ENCODE assay signal across 15 mouse cellular contexts in genomic region chr9:47505956-47506355, GRCm38 (mm10). TPM values are rescaled to one million over a fixed set of nuclear protein-coding genes. Genes with fewer than 3 reads are reported as not detected.
DNase-seq lines count a peak whose midpoint lies in the region; ATAC-seq lines count a peak whose summit lies in the region.
"Had no signal": no experiment of that assay in that cellular context is flagged by ENCODE, and none has a peak within 500 bp of the region (broad histone marks: within the 10 kb centered on the region; RNA-seq: fewer than 3 reads in every experiment).

No protein-coding gene starts in this region.

- H3K4me1 ChIP-seq in kidney, embryonic 14.5 days (ENCODE audit: control insufficient read depth, insufficient read depth, low read length), result peaks cover 10% of the 10 kb centered on the region
- H3K4me1 ChIP-seq in kidney, embryonic 16.5 days (ENCODE audit: insufficient read depth, low read length), result peaks cover 16% of the 10 kb centered on the region
- H3K4me1 ChIP-seq in neural tube, embryonic 13.5 days (replicated peaks), result peaks cover 20% of the 10 kb centered on the region
- no peaks in the 10 kb centered on the region for H3K4me1 ChIP-seq in forebrain, embryonic 15.5 days
- H3K4me1 ChIP-seq: limb, embryonic 12.5 days had no signal

- no peaks in the 10 kb centered on the region for H3K36me3 ChIP-seq in kidney, embryonic 14.5 days (ENCODE audit: control insufficient read depth, insufficient read depth, low read length)
- H3K36me3 ChIP-seq in kidney, embryonic 16.5 days (ENCODE audit: insufficient read depth, low read length), result no peaks in the 10 kb centered on the region
- no peaks in the 10 kb centered on the region for H3K36me3 ChIP-seq in neural tube, embryonic 13.5 days
- H3K36me3 ChIP-seq in forebrain, embryonic 15.5 days, result no peaks in the 10 kb centered on the region
- H3K36me3 ChIP-seq: limb, embryonic 12.5 days had no signal

- 6% methylated on average over 13 of the region's 13 CpGs for WGBS in kidney, embryonic 14.5 days
- 5% methylated on average over 13 of the region's 13 CpGs for WGBS in kidney, embryonic 16.5 days
- WGBS in neural tube, embryonic 13.5 days, result 16% methylated on average over 13 of the region's 13 CpGs
- 65% methylated on average over 13 of the region's 13 CpGs for WGBS in forebrain, embryonic 15.5 days

- 0 out of 2 replicates have a peak, but pooled peaks have one; percentile 57 for ATAC-seq in kidney, embryonic 14.5 days (ENCODE audit: low FRiP score, low TSS enrichment)
- no peak for ATAC-seq in kidney, embryonic 16.5 days (ENCODE audit: low FRiP score, low TSS enrichment)
- no peak for ATAC-seq in neural tube, embryonic 13.5 days (ENCODE audit: low read depth)
- no peak for ATAC-seq in forebrain, embryonic 15.5 days (replicated peaks)
- ATAC-seq: CD4-positive, CD25-positive, alpha-beta regulatory T cell, adult 4 months had no signal

- no peak overlapping the region for H3K4me3 ChIP-seq in kidney, embryonic 14.5 days (ENCODE audit: low read length)
- no peak overlapping the region for H3K4me3 ChIP-seq in kidney, embryonic 16.5 days (ENCODE audit: low read length)
- no peak overlapping the region for H3K4me3 ChIP-seq in neural tube, embryonic 13.5 days
- no peak overlapping the region for H3K4me3 ChIP-seq in forebrain, embryonic 15.5 days
- H3K4me3 ChIP-seq: limb, embryonic 12.5 days; myocyte had no signal

- H3K9ac ChIP-seq in kidney, embryonic 14.5 days (ENCODE audit: low read depth, low read length), result peak overlapping the region; percentile 18; the same call in 1 of the 2 replicates
- no peak overlapping the region for H3K9ac ChIP-seq in kidney, embryonic 16.5 days (replicated peaks; ENCODE audit: low read length)
- H3K9ac ChIP-seq in neural tube, embryonic 13.5 days, result peak overlapping the region; percentile 41; the same call in 1 of the 2 replicates
- no peak overlapping the region for H3K9ac ChIP-seq in forebrain, embryonic 15.5 days (replicated peaks)
- H3K9ac ChIP-seq: limb, embryonic 12.5 days; liver, embryonic 14.5 days had no signal

- no peak overlapping the region for H3K27ac ChIP-seq in kidney, embryonic 14.5 days (ENCODE audit: low read depth, low read length)
- H3K27ac ChIP-seq in kidney, embryonic 16.5 days (ENCODE audit: low read length), result no peak overlapping the region
- peak overlapping the region; percentile 38; the same call in 1 of the 2 replicates for H3K27ac ChIP-seq in neural tube, embryonic 13.5 days (replicated peaks)
- no peak overlapping the region for H3K27ac ChIP-seq in forebrain, embryonic 15.5 days (replicated peaks)
- H3K27ac ChIP-seq: limb, embryonic 12.5 days; liver, embryonic 14.5 days had no signal

- H3K9me3 ChIP-seq in kidney, embryonic 14.5 days (ENCODE audit: control insufficient read depth, low read length), result no peaks in the 10 kb centered on the region
- H3K9me3 ChIP-seq in kidney, embryonic 16.5 days (ENCODE audit: low read length), result no peaks in the 10 kb centered on the region
- H3K9me3 ChIP-seq in neural tube, embryonic 13.5 days, result no peaks in the 10 kb centered on the region
- H3K9me3 ChIP-seq in forebrain, embryonic 15.5 days, result no peaks in the 10 kb centered on the region
- H3K9me3 ChIP-seq: limb, embryonic 12.5 days had no signal

- no peaks in the 10 kb centered on the region for H3K27me3 ChIP-seq in kidney, embryonic 14.5 days (ENCODE audit: control insufficient read depth, insufficient read depth, low read length)
- H3K27me3 ChIP-seq in kidney, embryonic 16.5 days (ENCODE audit: insufficient read depth, low read length), result peaks cover 4% of the 10 kb centered on the region; the same call in 1 of the 2 replicates
- H3K27me3 ChIP-seq in neural tube, embryonic 13.5 days, result no peaks in the 10 kb centered on the region
- no peaks in the 10 kb centered on the region for H3K27me3 ChIP-seq in forebrain, embryonic 15.5 days

- no peak overlapping the region for H3K4me2 ChIP-seq in kidney, embryonic 14.5 days (replicated peaks; ENCODE audit: low read depth, low read length)
- H3K4me2 ChIP-seq in kidney, embryonic 16.5 days (replicated peaks; ENCODE audit: low read depth, low read length), result 0 out of 2 replicates have a peak overlapping the region, but pooled peaks have one; percentile 9
- no peak overlapping the region for H3K4me2 ChIP-seq in neural tube, embryonic 13.5 days
- H3K4me2 ChIP-seq in forebrain, embryonic 15.5 days (replicated peaks), result no peak overlapping the region
- H3K4me2 ChIP-seq: limb, embryonic 12.5 days had no signal

- no peak for DNase-seq in kidney, postnatal 36 days
- peak; percentile 62 for DNase-seq in embryo, embryonic 11 days
- no peak for DNase-seq in heart, adult 9 months (ENCODE audit: low spot score in 2 of 2)
- DNase-seq: cerebellum, postnatal 25 days; layer of hippocampus, postnatal 36 days; lung, postnatal 14 days; right cerebral cortex, postnatal 4 days had no signal

RNA-seq across cellular contexts. Expression of gene Cadm1, which starts 24.0 kb away (rescaled TPM):
- polyA plus RNA-seq in kidney, embryonic 14.5 days (2014; fragmentation: Nextera tagmentation; extraction: Ambion mirVana), result 66.3 and 92.1 TPM in 2 replicates
- 64.7 and 73.2 TPM in 2 replicates for polyA plus RNA-seq in kidney, embryonic 16.5 days (2015; fragmentation: Nextera tagmentation; extraction: Ambion mirVana)
- polyA plus RNA-seq in neural tube, embryonic 13.5 days (2015; fragmentation: Nextera tagmentation; extraction: Ambion mirVana), result 155 and 157 TPM in 2 replicates
- 202 and 218 TPM in 2 replicates for polyA plus RNA-seq in forebrain, embryonic 15.5 days (2015; fragmentation: Nextera tagmentation; extraction: Ambion mirVana)

Comparison
In these comparisons a context has a peak if more than half of its experiments do, and no peak if none do; other contexts are left out.
1. H3K9ac ChIP-seq: peak in kidney, embryonic 14.5 days (single experiment) and neural tube, embryonic 13.5 days (single experiment); none in kidney, embryonic 16.5 days (single experiment) and forebrain, embryonic 15.5 days (single experiment).